Mouse (Mus musculus) layer of hippocampus, adult 8-10 months (tissue): ENCODE measurements at regions not wholly inside any gene's neighbourhood (a gene's known extent, or its start where the extent isn't known, plus 50 kb on each side); places are given as distances from the start of the nearest gene placed in this dataset.

Experiments
- DNase-seq, 2 experiments: peaks; one replicate each; pipeline ENCODE4 v3.0.0; 2022; ENCODE audit warnings: low spot score in 2 of 2

DNA sequence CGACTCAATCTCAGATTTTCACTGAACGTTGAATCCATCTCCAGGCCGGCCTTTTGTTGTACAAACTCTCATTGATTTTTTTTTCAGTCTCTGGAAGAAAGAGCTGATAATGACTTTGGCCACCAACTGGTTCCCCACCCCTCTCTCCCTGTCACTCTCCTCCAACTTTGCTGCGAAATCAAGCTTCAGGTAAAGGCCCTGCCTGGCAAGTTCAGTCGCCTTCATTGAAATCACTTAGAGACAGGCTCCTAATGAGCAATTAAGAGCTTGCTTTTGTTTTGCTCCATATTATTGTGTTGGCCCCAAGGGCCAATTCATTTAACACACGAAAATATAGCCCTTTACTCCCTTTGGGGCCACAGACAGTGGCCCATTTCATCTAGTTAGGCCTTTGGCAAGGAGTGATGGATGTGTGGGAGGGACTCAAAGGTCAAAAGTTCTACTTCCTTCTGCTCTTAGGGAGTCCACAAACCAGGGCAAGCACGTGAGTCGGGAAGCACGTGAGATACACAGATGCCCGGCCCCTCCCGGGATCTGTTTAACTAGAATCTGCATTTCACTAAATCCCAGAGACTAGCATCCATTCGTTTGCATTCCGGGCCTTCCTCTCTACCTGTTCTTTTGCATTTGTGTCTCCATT, 120.0 kb downstream of the Dact1 start:
- DNase-seq: no peak

GRCm38 (mm10) chr12:71430331-71430730, 120.6 kb downstream of the Dact1 start:
- DNase-seq: no peak

GRCm38 (mm10) chr12:71431116-71431515, 121.4 kb downstream of the Dact1 start:
- DNase-seq: no peak

- DNase-seq: no peak
Measured at GRCm38 (mm10) chr12:71433549-71434200, 124.0 kb downstream of the Dact1 start.

- DNase-seq: no peak
Measured at GRCm38 (mm10) chr12:71438254-71438653, 128.6 kb downstream of the Dact1 start.

DNA sequence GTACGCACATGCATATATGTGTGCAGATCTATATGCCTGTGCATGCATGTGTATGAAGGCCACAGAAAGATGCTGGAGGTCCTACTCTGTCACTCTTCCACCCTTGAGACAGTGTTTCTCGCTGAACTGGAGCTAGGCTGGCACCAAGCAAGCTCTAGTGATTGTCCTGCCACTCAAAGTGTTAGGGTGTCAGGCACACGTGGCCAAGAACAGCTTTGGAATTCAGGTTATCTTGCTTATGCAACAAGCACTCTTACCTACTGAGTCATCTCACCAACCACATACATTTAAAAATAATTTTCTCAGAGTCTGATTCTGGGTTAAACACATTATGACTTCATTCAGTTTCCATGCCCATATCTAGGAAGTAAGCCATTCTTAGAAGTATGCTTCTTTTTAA, 131.2 kb downstream of the Dact1 start:
- no peak for DNase-seq

GRCm38 (mm10) chr12:71441272-71441671, 131.6 kb downstream of the Dact1 start:
- DNase-seq: no peak

DNA sequence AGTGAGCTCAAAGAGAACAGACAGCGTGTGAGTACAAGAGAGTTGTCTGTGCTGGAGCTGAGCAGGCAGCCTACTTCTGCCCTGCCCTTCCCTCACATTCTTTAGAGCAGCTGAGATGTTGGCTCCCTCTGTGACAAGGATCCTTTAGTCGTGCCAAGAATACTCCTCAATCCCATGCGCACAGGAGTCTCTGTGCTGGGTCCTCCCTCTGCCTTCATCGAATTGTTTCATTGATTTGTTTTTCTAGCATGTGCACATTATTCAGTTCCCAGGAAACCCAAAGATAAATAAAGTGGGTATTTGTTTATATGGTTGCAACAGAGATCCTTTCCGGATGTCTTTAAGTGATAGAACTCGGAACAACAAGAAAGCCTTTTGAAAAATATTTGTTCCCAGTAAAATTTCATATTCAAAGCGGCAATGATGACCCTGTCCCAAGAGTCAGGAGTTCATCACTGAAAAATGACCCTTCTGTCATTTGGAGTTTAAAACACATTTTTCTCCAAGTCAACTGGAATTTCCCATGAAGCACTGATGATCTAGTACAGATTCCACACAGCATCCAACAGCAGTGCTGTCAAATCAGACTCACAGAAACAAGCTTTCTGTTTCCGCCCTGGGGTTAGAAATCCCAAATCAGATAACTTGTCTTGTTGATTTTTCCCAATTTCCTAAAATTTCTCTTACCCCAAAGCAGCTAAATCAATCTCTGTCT, 136.7 kb downstream of the Dact1 start:
- DNase-seq: no peak

GRCm38 (mm10) chr12:71446892-71447268, 137.2 kb downstream of the Dact1 start:
- DNase-seq: no peak

GRCm38 (mm10) chr12:71449032-71449431, 139.3 kb downstream of the Dact1 start:
- no peak for DNase-seq

DNA sequence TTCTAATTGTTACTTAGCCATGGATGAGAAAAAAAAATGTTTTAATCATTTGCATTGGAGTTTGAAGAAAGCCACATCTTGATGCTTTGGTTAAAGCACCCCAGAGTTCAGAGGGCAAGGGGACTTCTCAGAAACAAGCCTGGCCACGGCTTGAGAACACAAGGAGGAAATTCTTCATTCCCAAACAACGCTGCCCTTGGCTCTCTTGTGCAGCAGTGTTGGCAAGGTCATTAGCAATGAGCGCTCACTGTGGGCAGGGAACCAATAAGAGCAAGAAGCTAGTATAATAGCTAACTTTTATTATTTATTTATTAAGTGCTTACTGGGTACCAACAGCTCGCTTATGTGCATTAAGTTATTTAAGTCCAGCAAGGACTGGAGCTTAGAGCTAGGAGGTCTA, 140.4 kb downstream of the Dact1 start:
- no peak for DNase-seq

DNA sequence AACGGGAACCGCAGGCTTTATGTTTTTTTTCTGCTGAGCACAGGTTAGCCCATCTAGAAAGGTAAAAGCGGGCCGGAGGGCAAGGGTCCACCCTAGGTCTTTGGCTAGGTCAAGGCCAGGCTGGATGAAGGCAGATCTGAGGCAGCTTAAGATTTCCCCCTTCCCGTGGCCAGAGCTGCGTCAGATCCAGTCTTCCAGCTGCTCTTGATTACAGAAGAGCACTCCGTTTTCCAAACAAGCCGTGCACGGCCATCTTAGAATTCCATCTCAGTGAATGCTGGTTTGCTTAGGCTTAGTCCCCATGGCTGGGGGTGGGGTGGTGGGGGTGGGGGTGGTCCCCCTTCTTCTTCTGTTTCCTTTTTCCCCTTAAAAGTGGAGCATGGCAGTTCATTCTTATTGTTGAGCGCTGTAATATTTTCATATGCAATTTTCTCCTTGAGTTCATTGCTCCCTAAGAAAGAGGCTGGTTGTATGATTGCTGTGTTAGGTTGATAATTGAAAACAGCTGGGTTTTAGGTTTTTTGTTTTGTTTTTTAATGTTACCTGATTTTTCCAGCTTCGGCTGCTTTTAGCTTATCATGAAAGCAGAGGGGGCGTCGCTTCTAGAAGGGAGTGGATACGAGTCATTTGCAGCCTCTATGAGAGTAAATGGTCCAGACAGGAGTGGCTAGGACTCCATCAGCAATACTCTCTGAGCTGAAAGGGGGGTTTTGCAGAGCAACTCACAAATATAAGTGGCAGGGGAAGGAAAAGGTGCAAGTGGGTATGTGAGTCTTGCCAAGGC, 141.2 kb downstream of the Dact1 start:
- DNase-seq: no peak

DNA sequence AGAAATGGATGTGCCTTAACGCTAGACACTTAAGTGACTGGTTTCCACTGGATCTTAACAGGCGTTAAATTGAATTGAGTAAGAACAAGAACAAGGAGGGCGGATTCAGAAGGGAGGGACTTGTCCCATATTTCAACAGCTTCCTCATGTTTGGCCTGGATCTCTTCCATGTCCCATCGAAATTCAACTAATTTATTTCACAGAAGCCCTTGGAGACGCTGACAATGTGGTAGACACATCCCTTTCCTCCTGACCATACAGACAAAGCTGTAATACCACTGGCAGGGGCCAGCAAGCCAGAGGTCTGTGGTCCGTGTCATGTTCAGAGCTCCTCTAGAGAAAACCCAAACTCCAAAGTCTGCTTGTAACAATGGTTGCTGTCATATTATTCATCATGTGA, 147.2 kb downstream of the Dact1 start:
- DNase-seq: no peak

DNA sequence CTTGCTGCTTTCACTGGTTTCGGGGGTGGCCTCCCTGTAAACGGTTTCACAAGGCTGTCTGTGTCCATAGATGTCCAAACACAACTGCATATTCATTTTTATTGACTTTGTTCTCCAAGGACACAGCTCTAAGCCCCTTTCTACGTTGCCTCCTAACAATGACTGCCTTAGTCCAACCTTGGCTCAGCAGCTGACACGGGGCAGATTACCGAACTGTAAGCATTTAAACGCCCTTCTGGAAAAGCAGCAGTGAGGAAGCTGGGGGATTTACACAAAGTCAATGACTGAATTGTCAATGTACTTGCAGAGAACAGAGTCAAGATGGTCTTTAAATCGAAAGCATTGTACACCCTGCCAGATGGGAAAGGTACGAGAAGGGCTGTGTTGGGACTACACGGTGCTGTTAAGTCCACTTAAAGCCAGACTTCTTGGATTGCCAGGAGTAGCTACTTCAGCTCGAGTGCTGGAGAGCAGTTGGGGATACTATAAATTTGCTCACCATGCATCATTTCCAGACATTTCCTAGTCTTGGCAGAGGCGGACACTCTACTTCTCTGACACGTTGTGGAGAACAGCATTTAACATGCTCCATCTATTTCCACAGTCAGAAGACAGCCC, 149.0 kb downstream of the Dact1 start:
- no peak for DNase-seq

GRCm38 (mm10) chr12:71460643-71461042, 151.0 kb downstream of the Dact1 start:
- no peak for DNase-seq

DNA sequence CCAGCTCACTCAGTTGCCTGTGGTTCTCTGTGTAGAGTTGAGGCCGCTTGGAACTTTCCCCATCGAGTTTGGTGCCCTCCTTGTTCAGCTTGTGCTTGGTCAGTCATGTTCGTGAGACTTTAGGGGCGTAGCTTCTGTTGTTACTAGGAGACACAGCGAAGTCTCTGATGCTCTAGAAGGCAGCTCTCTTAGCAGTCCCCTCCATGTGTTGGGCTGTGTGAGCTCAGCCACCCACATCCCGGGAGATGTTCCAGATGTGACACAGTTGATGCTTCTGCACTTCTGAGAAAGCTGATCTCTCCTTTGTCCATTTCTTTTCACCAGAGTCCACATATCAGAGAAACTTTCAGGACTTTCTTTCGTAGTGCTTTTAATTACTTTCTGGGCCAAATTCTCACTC, 158.1 kb downstream of the Dact1 start:
- DNase-seq: no peak

DNA sequence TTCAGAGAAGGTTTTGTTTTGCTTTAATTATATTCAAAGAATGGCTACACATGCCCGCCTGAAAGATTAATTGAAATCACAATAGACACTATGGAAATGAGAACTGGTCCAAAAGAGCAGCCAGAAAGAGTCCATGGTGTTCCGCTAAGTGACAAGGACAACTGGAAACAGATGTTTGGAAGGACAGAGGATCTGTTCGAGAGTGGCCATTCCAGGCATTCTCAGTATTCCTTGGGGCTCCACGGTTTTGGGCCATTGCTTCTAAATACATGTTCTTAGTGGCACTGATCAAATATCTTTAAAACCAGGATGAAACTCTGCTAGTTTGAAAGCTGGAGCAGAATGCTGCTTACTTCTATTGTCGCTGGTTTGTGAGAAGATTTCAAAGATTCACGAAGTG, 158.6 kb downstream of the Dact1 start:
- DNase-seq: no peak

DNA sequence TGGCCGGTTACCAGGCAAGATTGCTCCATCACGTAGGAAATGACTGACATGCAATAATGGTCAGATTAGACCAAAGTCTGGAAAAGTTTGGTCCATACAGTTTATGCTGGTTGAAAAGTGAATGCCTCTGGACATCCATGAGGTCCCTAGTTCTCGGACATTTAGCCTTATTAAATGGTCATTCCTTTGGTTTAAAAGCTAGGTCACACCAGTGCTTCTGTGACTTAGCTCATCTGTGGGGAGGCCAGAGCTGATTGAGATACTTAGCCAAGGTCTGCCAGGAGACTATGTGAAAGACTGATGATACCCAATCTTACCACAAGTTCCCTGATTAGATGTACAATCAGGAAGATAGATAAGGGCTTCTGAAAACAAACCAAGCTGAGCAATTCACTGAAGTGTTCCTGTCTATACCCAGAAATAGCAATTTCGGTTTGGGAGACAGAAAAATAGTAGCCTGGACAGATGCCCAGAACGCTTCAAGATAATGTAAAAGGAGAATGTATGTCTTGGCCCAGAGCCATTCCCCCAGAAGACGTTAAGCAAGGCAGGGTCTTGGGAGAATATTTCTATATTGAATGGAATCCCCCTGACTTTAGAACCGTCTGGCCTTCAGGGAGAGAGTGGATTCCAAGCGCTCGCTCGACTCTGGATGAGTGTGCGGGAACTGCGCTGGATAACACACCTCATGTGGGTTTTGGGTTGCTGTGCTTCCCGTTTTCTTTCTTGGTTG, 161.5 kb downstream of the Dact1 start:
- DNase-seq: no peak

- no peak for DNase-seq
Measured at GRCm38 (mm10) chr12:71471720-71472119, 162.0 kb downstream of the Dact1 start.

- DNase-seq: no peak
Measured at GRCm38 (mm10) chr12:71476238-71476637, 166.6 kb downstream of the Dact1 start.

- DNase-seq: no peak
Measured at GRCm38 (mm10) chr12:71477691-71478090, 168.0 kb downstream of the Dact1 start.
